Mouse (Mus musculus) gastrocnemius, postnatal 4 days (tissue): ENCODE measurements around the gene Layn. TPM values are rescaled to one million over a fixed set of nuclear protein-coding genes. Genes with fewer than 3 reads are reported as not detected.
A peak's percentile ranks its signal among the peaks of the same experiment; 100 is the strongest.

Experiments
- DNase-seq, 2 experiments: peaks; one replicate each; pipeline ENCODE4 v3.0.0; 2021 to 2022; ENCODE audit warnings: low spot score in 2 of 2, mixed read lengths in 2 of 2
- long read RNA-seq, 2 experiments: library from polyadenylated mRNA; stranded (forward); transcript quantifications; one replicate each; pipeline ENCODE4 v2.0.0; 2021
- total RNA-seq, 2 experiments: library from RNA; stranded (reverse); gene quantifications; 2 replicates each; pipeline ENCODE4 v1.2.3; 2021

Gene Layn
- total RNA-seq, result 1 to 10 TPM; 3.1 to 3.5 TPM
- long read RNA-seq, experiment 1, partial matches to known transcripts, result 0 of 2 reads
- long read RNA-seq, experiment 1, other reads (novel, unspliced or antisense), result 2 of 2 reads
- long read RNA-seq, experiment 2, partial matches to known transcripts, result 0 of 2 reads
- long read RNA-seq, experiment 2, other reads (novel, unspliced or antisense), result 2 of 2 reads

DNA sequence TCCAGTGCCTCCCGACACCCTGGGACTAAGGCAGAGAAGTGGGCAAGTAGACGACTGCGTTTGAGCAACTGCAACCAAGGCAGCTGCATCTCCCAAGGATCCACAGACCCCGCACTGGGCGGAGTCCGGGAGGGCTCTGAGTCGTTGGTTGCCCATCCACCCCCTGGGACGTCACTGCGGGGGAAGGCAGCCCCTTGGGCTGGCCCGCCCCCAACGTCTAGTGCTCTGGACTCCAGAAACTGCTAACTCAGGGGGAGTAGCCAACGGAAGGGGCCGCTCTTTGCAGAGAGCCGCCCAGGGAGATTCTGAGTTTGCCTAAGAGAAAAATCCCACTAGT, at the start of gene Layn:
Gene Layn (minus strand): TSS at position 116 of the 337 bp plus-strand sequence.
- DNase-seq, result peak; percentile 58 to 81

- no peak for DNase-seq
Observed at GRCm38 (mm10) chr9:51114767-51115166, 37.9 kb upstream of the Layn start.

DNA sequence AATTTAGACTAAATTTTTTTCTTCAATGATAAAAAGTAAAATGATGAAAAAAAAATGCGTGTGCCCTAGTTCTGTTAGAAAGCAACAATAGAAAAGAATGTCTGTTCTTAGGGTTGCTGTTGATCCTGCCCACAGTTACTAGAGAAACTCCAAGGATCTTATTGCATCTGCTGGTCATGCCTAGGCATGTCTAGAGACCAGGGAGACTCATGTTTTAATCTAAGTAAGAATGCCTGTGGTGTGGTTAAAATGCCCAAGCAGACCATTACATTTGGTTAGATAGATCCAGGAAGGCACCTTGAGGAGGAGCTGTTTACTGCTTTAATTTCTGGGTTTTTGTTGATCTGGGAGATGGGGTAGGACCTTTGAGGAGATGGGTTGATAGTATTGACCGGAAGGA, 28.9 kb upstream of the Layn start:
- DNase-seq, result no peak

GRCm38 (mm10) chr9:51103808-51104514, 27.1 kb upstream of the Layn start:
- DNase-seq, result peak in 1 of 2 experiments; percentile 45

- peak; percentile 24 to 53 for DNase-seq
Observed at GRCm38 (mm10) chr9:51102963-51103807, 26.3 kb upstream of the Layn start.

GRCm38 (mm10) chr9:51101756-51102425, 25.0 kb upstream of the Layn start, which contains the start of gene 4833427G06Rik:
4833427G06Rik (minus strand) TSS chr9:51102078.
- DNase-seq, result peak in 1 of 2 experiments; percentile 43

DNA sequence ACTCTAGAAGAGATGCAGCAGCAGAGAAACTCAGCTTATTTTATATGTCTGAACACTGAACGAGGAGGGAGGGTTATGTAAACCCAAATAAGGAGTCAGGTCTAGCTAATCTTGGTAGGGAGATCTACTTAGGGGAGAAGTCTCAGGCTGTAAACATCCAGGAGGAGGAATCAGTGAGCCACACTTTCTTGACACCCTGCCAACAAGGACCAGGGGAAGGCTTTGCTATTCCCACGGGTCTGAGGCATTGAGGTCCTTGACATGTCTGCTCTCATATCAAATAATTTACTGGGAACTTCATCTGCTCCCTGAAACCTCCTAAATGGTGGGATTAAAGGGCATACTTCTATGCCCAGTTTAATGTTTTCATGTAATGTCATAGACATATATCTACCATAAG, 19.4 kb upstream of the Layn start:
- DNase-seq, result no peak

DNA sequence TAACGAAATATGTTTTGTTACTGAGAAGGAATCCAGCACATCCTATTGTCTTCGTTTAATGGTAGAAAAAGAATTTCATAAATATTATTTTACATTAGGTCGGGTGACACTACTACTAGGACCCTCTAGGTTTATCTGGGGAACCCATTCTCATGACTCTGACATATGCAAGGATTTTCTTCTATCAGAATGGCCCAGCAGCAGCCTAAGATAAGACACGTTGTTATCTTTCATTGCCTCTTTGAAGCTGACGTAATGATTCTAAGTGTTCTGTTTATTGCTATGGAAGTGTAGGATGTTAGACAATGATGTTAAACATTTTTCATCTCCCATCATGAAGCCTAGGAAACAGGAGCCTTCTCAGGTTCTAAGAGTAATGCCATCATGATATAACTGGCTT, 16.8 kb upstream of the Layn start:
- DNase-seq, result no peak

DNA sequence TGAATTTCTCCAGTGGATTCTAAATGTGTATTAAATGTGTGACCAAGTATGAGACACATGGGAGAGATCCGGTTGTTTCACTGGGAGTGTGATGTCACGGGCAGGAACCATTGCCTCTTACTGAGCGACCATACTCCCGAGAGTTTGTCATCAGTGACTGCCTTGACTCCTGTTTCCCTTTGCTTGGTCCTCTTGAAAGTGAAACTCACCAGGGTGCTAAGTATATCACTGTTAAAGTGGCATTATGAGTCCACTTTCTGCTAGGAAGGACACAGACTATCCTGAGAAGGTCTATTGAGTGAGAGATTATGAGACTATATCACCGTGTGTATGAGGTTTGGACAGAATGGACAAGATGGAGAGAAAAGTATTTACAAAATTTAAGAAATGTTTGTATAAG, 4.7 kb upstream of the Layn start:
- DNase-seq, result no peak

- peak in 1 of 2 experiments; percentile 9 for DNase-seq
Observed at GRCm38 (mm10) chr9:51076300-51076978, 455 bp downstream of the Layn start.

DNA sequence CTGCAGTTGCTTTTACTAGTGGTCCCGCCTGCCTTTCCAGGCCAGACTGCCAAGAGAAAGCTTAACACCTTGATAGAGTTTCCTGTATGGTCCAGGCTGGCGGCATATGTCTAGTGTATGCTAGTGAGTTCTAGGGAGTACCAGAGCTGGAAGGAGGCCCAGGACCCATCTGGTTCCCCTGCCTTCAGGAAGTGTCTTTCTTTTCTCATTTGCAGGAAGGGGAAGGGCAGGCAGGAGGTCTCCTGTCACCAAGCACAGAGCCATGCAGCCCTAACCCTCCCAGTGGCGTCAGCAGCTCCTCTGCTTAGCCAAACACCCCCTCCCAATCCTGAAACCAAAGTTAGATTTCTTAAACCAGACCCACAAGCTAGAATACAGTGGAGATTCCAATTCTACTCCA, 1.1 kb downstream of the Layn start:
- DNase-seq, result peak in 1 of 2 experiments; percentile 10

- DNase-seq, result no peak
Observed at GRCm38 (mm10) chr9:51070801-51071200, 6.1 kb downstream of the Layn start.

DNA sequence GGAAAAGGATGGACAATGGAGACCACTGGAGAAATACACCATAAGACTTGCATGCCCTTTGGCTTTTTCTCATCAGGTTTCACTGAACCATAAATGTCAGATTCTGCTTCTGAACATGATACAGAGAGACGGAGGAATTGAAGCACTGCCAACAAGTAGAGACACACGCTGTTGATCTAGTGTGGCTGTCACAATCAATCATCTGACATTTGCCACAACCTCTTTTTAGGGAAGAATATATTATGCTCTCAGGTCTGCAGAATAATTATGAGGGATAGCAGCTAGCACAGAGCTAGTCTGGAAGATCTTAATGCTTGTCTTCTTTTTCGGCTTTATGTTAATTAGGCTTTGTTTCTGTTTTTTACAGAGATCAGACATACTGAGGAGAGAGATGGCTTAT, 8.7 kb downstream of the Layn start:
- DNase-seq, result no peak

GRCm38 (mm10) chr9:51060601-51061000, 16.3 kb downstream of the Layn start, which contains the start of gene Btg4:
Btg4 (plus strand) TSS chr9:51060901.
- no peak for DNase-seq

DNA sequence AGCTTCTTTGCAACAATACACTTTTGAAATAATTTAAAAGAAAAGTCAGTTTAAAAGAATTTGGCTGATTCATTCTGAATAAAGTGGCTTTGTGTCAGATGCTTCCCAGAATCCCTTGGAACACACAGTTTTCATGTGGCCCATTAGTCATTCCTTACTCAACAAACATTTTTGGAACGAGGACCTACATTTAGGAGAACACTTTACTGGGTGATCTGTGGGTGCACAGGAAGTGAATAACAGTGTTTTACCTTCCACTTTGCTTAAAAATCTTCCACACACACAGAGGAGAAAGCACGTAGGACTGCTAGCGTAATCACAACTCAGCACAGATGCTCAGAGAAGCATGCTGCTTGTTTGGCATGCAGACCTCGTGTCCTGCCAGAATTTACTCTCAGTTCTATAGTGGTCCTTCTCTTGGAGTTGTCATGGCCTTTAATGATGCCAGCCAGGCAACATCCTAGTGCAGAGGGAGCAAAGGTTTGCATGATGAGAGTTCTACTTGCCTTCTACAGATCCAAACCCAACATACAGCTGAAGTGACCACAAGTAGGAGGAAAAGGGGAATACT, 17.9 kb downstream of the Layn start:
- DNase-seq, result no peak

DNA sequence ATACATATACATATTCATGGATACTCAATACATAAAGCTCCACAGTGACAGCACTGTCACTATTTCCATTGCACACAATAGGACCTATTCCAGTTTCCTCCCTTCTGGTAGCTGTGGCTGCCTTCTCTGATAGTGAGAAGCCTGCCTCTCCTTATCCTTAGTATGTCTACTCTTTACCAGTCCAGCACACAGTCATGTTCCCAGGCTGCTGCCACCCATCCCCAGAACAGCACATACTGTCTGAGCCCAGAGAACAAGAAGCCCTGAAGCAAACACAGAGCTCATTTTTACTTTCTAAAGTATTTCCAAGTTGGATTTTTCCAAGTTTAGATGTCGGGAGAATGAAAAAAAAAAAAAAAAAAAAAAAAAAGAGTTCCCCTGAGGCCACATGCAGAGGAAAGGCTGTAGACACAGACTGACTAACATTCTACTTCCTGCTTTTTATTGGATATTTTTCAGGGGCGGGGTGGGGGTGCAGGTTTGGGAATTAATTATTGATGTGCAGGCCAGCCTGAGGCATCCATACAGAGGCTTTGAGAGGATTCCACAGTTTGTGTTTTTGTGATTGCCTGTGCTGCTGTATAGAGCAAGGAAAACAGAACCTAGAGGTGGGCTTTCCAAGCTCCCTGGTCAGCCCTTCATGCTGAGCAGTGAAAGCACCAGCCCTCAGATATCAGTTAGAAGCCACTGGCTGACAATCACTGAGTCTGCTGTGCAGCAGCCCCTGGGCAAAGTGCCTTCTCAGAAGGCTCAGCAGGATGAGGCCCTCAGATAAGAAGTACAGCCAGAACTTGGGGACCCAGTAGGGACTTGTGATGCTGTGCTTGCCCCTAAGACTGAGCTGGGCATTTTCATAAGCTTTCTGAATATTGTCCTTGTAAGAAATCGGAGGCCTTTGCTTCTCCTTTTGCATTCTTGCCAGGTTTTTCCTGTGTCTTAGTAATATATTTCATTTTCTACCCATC, 20.3 kb downstream of the Layn start:
- DNase-seq, result peak in 1 of 2 experiments; percentile 10

GRCm38 (mm10) chr9:51052180-51052579, 24.7 kb downstream of the Layn start:
- no peak for DNase-seq

GRCm38 (mm10) chr9:51042136-51042535, 34.8 kb downstream of the Layn start:
- no peak for DNase-seq

DNA sequence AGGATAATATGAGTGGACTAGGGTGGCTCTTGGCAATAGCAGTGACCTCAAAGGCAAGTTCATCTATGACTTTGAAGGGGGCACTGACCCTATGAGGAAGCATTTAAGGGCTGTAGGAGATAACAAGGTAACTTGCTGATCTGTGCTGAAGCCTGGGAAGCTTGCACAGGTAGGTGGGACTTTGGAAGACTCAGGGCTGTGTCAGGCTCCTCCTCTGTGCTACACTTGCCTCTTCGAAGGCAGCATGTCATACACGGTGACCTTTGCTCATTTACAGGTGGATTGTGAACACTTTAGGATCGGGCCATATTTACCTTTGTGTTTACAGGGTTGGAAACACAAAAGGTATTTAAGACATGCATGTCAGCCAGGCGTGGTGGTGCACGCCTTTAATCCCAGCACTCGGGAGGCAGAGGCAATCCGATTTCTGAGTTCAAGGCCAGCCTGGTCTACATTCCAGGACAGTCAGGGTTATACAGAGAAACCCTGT, 35.4 kb downstream of the Layn start:
- no peak for DNase-seq
